Mouse (Mus musculus): Measurements from ENCODE around the gene Tex11. TPM values are rescaled to one million over a fixed set of nuclear protein-coding genes. Genes with fewer than 3 reads are reported as not detected.

Gene Tex11
- not detected for polyA plus RNA-seq (2012; fragmentation: generic; extraction: Trizol)

GRCm38 (mm10) chrX:101059541-101059940 lies at the start of gene Tex11:
TSS of gene Tex11 (minus strand) at chrX:101059667.

GRCm38 (mm10) chrX:101085920-101086319 lies 26.5 kb upstream of the Tex11 start, which contains the start of gene Slc7a3:
TSS of gene Slc7a3 (minus strand) at chrX:101086020.

Other genes with a start within 250 kb of the Tex11 start
- under 1 TPM; 0.04 to 0.94 TPM for gene Slc7a3, start 26.4 kb upstream of the Tex11 start, polyA plus RNA-seq (2012; fragmentation: generic; extraction: Trizol)
- 10 to 100 TPM; 41.5 to 57.5 TPM for gene Snx12, start 162.9 kb upstream of the Tex11 start, polyA plus RNA-seq (2012; fragmentation: generic; extraction: Trizol)
- gene Foxo4, start 194.9 kb upstream of the Tex11 start, polyA plus RNA-seq (2012; fragmentation: generic; extraction: Trizol): 10 to 100 TPM in 1 of 2 experiments, 1 to 10 TPM in 1; 4.6 to 23.9 TPM
- gene Gm614, start 204.3 kb upstream of the Tex11 start, polyA plus RNA-seq (2012; fragmentation: generic; extraction: Trizol): not detected
- gene Il2rg, start 208.6 kb upstream of the Tex11 start, polyA plus RNA-seq (2012; fragmentation: generic; extraction: Trizol): 1 to 10 TPM in 1 of 2 experiments, under 1 TPM in 1; 0.96 to 2.8 TPM
- gene Gm20489, start 209.4 kb upstream of the Tex11 start, polyA plus RNA-seq (2012; fragmentation: generic; extraction: Trizol): not detected
- 10 to 100 TPM; 16.8 to 66.3 TPM for gene Med12, start 214.4 kb upstream of the Tex11 start, polyA plus RNA-seq (2012; fragmentation: generic; extraction: Trizol)
- under 1 TPM in 1 of 2 experiments, not detected in 1; 0.05 TPM for gene Nlgn3, start 239.5 kb upstream of the Tex11 start, polyA plus RNA-seq (2012; fragmentation: generic; extraction: Trizol)

Measured in C3H10T1/2 (cell line).